Mouse (Mus musculus): ENCODE results near the gene Cracr2a. TPM values are rescaled to one million over a fixed set of nuclear protein-coding genes. Genes with fewer than 3 reads are reported as not detected.

Gene Cracr2a
- polyA plus RNA-seq, 1 experiment, result 0.01 TPM

GRCm38 (mm10) chr6:127634858-127635257, 73.7 kb downstream of the Cracr2a start:
- H3K27me3 ChIP-seq (ENCODE audit: control insufficient read depth, insufficient read depth, insufficient read length), result no peaks in the 10 kb centered on the region

DNA sequence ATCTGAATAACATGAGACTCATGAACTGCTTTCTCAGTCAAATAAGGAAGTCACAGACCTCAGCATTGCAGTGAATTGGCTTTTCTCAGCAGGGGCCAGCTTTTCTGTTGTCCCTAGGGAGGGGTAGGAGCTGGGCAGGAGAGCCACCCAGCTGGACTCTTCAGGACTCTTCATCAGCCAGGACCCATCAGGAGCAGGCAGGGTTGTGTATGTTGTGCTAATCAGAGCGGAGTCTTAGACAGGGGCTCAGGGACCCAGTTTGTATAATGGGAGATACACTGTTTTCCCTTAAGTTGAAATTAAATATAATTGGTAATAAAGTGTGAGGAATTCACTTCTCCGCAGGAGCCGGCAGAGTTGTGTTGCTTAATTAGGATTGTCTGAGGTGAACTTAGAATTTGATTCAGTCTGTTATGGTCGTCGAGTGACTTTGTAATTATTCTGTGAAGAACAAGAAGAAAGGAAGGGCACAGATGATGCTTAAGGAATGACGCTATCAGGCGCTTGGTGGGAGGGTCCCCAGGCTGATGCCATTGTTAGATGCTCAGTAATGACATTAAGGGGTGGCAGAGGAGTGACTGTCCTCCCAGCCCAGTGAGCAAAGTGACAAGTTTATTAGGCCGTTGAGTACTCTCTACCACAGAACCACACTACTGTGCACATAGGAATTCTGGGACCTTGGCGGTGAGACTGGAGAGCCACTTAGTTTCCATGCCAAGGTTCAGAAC, 74.5 kb downstream of the Cracr2a start:
- H3K79me3 ChIP-seq (ENCODE audit: low read depth), result no peaks in the 10 kb centered on the region
- no peak overlapping the region for H3ac ChIP-seq (ENCODE audit: control insufficient read depth, insufficient read length, low read depth)

More at GRCm38 (mm10) chr6:127634858-127635257, 73.7 kb downstream of the Cracr2a start:
- no peaks in the 10 kb centered on the region for H3K79me2 ChIP-seq (ENCODE audit: control insufficient read depth, insufficient read depth)
- TF ChIP-seq USF1 (IDR thresholded peaks at IDR 0.05; ENCODE audit: low read depth) (no peak), MAX (IDR thresholded peaks at IDR 0.05) (no peak), MYOG (IDR thresholded peaks at IDR 0.05; ENCODE audit: control insufficient read depth, extremely low read depth, insufficient read length) (no peak), CTCF (IDR thresholded peaks at IDR 0.05; ENCODE audit: control insufficient read depth, insufficient read depth, insufficient read length) (no peak)
- no peaks in the 10 kb centered on the region for H3K36me3 ChIP-seq (ENCODE audit: control insufficient read depth, insufficient read depth)
- no peaks in the 10 kb centered on the region for H3K79me3 ChIP-seq (ENCODE audit: low read depth)
- no peak overlapping the region for H3ac ChIP-seq (ENCODE audit: control insufficient read depth, insufficient read length, low read depth)
- no peak overlapping the region for H3K4me3 ChIP-seq (ENCODE audit: insufficient read depth, poor library complexity, severe bottlenecking)

GRCm38 (mm10) chr6:127641077-127641801, 80.1 kb downstream of the Cracr2a start:
- H3K79me3 ChIP-seq (ENCODE audit: low read depth), result no peaks in the 10 kb centered on the region
- no peaks in the 10 kb centered on the region for H3K79me2 ChIP-seq (ENCODE audit: control insufficient read depth, insufficient read depth)
- H3ac ChIP-seq (ENCODE audit: control insufficient read depth, insufficient read length, low read depth), result no peak overlapping the region
- no peaks in the 10 kb centered on the region for H3K36me3 ChIP-seq (ENCODE audit: control insufficient read depth, insufficient read depth)
- TF ChIP-seq USF1 (IDR thresholded peaks at IDR 0.05; ENCODE audit: low read depth) (no peak), CTCF (IDR thresholded peaks at IDR 0.05; ENCODE audit: control insufficient read depth, insufficient read depth, insufficient read length) (no peak), FOSL1 (IDR thresholded peaks at IDR 0.05; ENCODE audit: insufficient read depth, low read length, poor library complexity, severe bottlenecking) (no peak), CEBPB (IDR thresholded peaks at IDR 0.05; ENCODE audit: low read depth) (no peak), MYOD1 (IDR thresholded peaks at IDR 0.05; ENCODE audit: control insufficient read depth, insufficient read length, low read depth) (no peak), MAX (IDR thresholded peaks at IDR 0.05) (no peak), MYOG (IDR thresholded peaks at IDR 0.05; ENCODE audit: control insufficient read depth, extremely low read depth, insufficient read length) (no peak)
- no peak overlapping the region for H3K4me3 ChIP-seq (ENCODE audit: insufficient read depth, poor library complexity, severe bottlenecking)
- no peaks in the 10 kb centered on the region for H3K27me3 ChIP-seq (ENCODE audit: control insufficient read depth, insufficient read depth, insufficient read length)

More for the DNA sequence above, 74.5 kb downstream of the Cracr2a start:
- H3K36me3 ChIP-seq (ENCODE audit: control insufficient read depth, insufficient read depth), result no peaks in the 10 kb centered on the region
- TF ChIP-seq FOSL1 (IDR thresholded peaks at IDR 0.05; ENCODE audit: insufficient read depth, low read length, poor library complexity, severe bottlenecking) (no peak), MYOG (IDR thresholded peaks at IDR 0.05; ENCODE audit: control insufficient read depth, extremely low read depth, insufficient read length) (no peak), CEBPB (IDR thresholded peaks at IDR 0.05; ENCODE audit: low read depth) (no peak), CTCF (IDR thresholded peaks at IDR 0.05; ENCODE audit: control insufficient read depth, insufficient read depth, insufficient read length) (no peak), MYOD1 (IDR thresholded peaks at IDR 0.05; ENCODE audit: control insufficient read depth, insufficient read length, low read depth) (no peak)
- H3K4me3 ChIP-seq (ENCODE audit: insufficient read depth, poor library complexity, severe bottlenecking), result no peak overlapping the region
- H3K27me3 ChIP-seq (ENCODE audit: control insufficient read depth, insufficient read depth, insufficient read length), result no peaks in the 10 kb centered on the region
- no peaks in the 10 kb centered on the region for H3K79me2 ChIP-seq (ENCODE audit: control insufficient read depth, insufficient read depth)

DNA sequence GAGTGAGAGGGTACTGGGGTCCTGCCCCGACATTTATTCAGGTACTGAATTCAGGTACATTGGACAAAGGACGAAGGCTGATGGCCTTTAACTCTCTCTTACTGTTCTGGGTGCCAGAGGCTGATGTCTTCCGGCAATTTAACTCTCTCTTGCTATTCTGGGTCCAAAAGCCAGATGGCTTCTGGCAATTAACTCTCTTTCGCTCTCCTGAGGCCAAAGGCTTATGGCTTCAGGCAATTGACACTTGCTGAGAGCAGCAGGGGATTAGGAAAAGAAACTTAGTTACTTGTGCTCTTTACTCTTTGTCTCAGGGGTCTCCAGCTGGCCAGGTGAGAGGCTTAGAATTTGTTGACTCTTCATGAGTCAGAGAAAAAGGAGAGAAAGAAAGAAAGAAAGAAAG, 94.8 kb downstream of the Cracr2a start:
- Histone ChIP-seq H3K4me3 (ENCODE audit: insufficient read depth, poor library complexity, severe bottlenecking) (no peak overlapping the region), H3K27me3 (ENCODE audit: control insufficient read depth, insufficient read depth, insufficient read length) (no peaks in the 10 kb centered on the region), H3K79me2 (ENCODE audit: control insufficient read depth, insufficient read depth) (no peaks in the 10 kb centered on the region), H3K79me3 (ENCODE audit: low read depth) (no peaks in the 10 kb centered on the region), H3K36me3 (ENCODE audit: control insufficient read depth, insufficient read depth) (no peaks in the 10 kb centered on the region), H3ac (ENCODE audit: control insufficient read depth, insufficient read length, low read depth) (no peak overlapping the region)
- TF ChIP-seq USF1 (IDR thresholded peaks at IDR 0.05; ENCODE audit: low read depth) (no peak), MYOG (IDR thresholded peaks at IDR 0.05; ENCODE audit: control insufficient read depth, extremely low read depth, insufficient read length) (no peak), MYOD1 (IDR thresholded peaks at IDR 0.05; ENCODE audit: control insufficient read depth, insufficient read length, low read depth) (no peak), CTCF (IDR thresholded peaks at IDR 0.05; ENCODE audit: control insufficient read depth, insufficient read depth, insufficient read length) (no peak), MAX (IDR thresholded peaks at IDR 0.05) (no peak), FOSL1 (IDR thresholded peaks at IDR 0.05; ENCODE audit: insufficient read depth, low read length, poor library complexity, severe bottlenecking) (no peak), CEBPB (IDR thresholded peaks at IDR 0.05; ENCODE audit: low read depth) (no peak)

DNA sequence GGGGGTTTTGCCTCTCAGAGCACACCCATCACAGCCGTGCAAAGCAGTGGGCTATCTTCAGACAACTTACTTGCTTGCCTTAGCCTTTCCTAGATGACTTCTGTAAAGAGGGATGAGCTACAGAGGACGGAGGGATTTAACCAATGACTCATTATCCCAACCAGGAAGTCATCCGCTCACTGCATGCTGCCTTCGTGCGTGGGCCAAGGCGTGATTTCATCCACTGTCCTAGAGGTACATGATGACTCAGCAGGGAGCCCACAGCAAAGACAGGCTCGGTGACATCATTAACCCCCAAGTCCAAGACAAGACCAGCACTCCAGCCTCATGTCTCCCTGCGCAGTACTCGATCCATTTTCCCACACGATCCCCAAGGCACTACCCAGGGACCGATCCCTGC, 96.0 kb downstream of the Cracr2a start:
- Histone ChIP-seq H3K79me2 (ENCODE audit: control insufficient read depth, insufficient read depth) (no peaks in the 10 kb centered on the region), H3K27me3 (ENCODE audit: control insufficient read depth, insufficient read depth, insufficient read length) (no peaks in the 10 kb centered on the region), H3ac (ENCODE audit: control insufficient read depth, insufficient read length, low read depth) (no peak overlapping the region), H3K4me3 (ENCODE audit: insufficient read depth, poor library complexity, severe bottlenecking) (no peak overlapping the region), H3K36me3 (ENCODE audit: control insufficient read depth, insufficient read depth) (no peaks in the 10 kb centered on the region), H3K79me3 (ENCODE audit: low read depth) (no peaks in the 10 kb centered on the region)
- TF ChIP-seq FOSL1 (IDR thresholded peaks at IDR 0.05; ENCODE audit: insufficient read depth, low read length, poor library complexity, severe bottlenecking) (no peak), CTCF (IDR thresholded peaks at IDR 0.05; ENCODE audit: control insufficient read depth, insufficient read depth, insufficient read length) (no peak), USF1 (IDR thresholded peaks at IDR 0.05; ENCODE audit: low read depth) (no peak), MYOG (IDR thresholded peaks at IDR 0.05; ENCODE audit: control insufficient read depth, extremely low read depth, insufficient read length) (no peak), CEBPB (IDR thresholded peaks at IDR 0.05; ENCODE audit: low read depth) (no peak), MAX (IDR thresholded peaks at IDR 0.05) (no peak), MYOD1 (IDR thresholded peaks at IDR 0.05; ENCODE audit: control insufficient read depth, insufficient read length, low read depth) (no peak)

All from C2C12 (cell line).